Mouse (Mus musculus): ENCODE measurements around the gene Gjc1. TPM values are rescaled to one million over a fixed set of nuclear protein-coding genes. Genes with fewer than 3 reads are reported as not detected.

Gene Gjc1
- total RNA-seq, 1 experiment: 74.8 TPM

- H3K4me1 ChIP-seq (ENCODE audit: control insufficient read depth in 2 of 2, insufficient read depth in 2 of 2, low read length in 2 of 2, poor library complexity in 1 of 2): peaks cover 3 to 13% of the 10 kb centered on the region in 2 experiments
Observed at GRCm38 (mm10) chr11:102771916-102772714, 47.4 kb downstream of the Gjc1 start.

GRCm38 (mm10) chr11:102770662-102771435 lies 48.7 kb downstream of the Gjc1 start:
- no peak for DNase-seq (ENCODE audit: low read depth, low spot score)
- in situ Hi-C loops (cut with MboI; ENCODE audit: low sequenced_read_pairs in 2 of 2, unreplicated experiment in 2 of 2): no loop called here
- Histone ChIP-seq H3K36me3 (ENCODE audit: control insufficient read depth, insufficient read depth, low read length, poor library complexity, severe bottlenecking) (no peaks in the 10 kb centered on the region), H3K9me3 (ENCODE audit: control insufficient read depth, insufficient read depth, low read depth, low read length) (no peaks in the 10 kb centered on the region), H3K27ac (ENCODE audit: insufficient read depth, low read depth, low read length, poor library complexity, severe bottlenecking) (no peak overlapping the region), H3K9ac (ENCODE audit: insufficient read depth, low read depth, low read length, poor library complexity, severe bottlenecking) (no peak overlapping the region), H3K4me1 (ENCODE audit: control insufficient read depth in 2 of 2, insufficient read depth in 2 of 2, low read length in 2 of 2, poor library complexity in 1 of 2) (peaks cover 3 to 13% of the 10 kb centered on the region in 2 experiments), H3K4me3 (ENCODE audit: insufficient read depth in 1 of 2, low read depth in 1 of 2, low read length in 2 of 2, poor library complexity in 1 of 2, severe bottlenecking in 1 of 2) (no peak overlapping the region)
- no peak for TF ChIP-seq ZNF384 (IDR thresholded peaks at IDR 0.05; ENCODE audit: low read depth, low read length)
- TF ChIP-seq CHD2 (IDR thresholded peaks at IDR 0.05; ENCODE audit: low read depth, low read length): no peak
- TF ChIP-seq HCFC1 (IDR thresholded peaks at IDR 0.05; ENCODE audit: borderline replicate concordance, insufficient read depth, low read length): no peak
- TF ChIP-seq MAFK (IDR thresholded peaks at IDR 0.05; ENCODE audit: insufficient read depth, low read depth, low read length): no peak
- TF ChIP-seq ZC3H11A (IDR thresholded peaks at IDR 0.05; ENCODE audit: borderline replicate concordance, low read depth, low read length): no peak

More at GRCm38 (mm10) chr11:102771916-102772714, 47.4 kb downstream of the Gjc1 start:
- Histone ChIP-seq H3K4me3 (ENCODE audit: insufficient read depth in 1 of 2, low read depth in 1 of 2, low read length in 2 of 2, poor library complexity in 1 of 2, severe bottlenecking in 1 of 2) (no peak overlapping the region), H3K9me3 (ENCODE audit: control insufficient read depth, insufficient read depth, low read depth, low read length) (no peaks in the 10 kb centered on the region), H3K36me3 (ENCODE audit: control insufficient read depth, insufficient read depth, low read length, poor library complexity, severe bottlenecking) (peaks cover 7% of the 10 kb centered on the region; the same call in 1 of the 2 replicates), H3K27ac (ENCODE audit: insufficient read depth, low read depth, low read length, poor library complexity, severe bottlenecking) (no peak overlapping the region), H3K9ac (ENCODE audit: insufficient read depth, low read depth, low read length, poor library complexity, severe bottlenecking) (no peak overlapping the region)
- in situ Hi-C loops (cut with MboI; ENCODE audit: low sequenced_read_pairs in 2 of 2, unreplicated experiment in 2 of 2): no loop called here
- no peak for DNase-seq (ENCODE audit: low read depth, low spot score)
- TF ChIP-seq CHD2 (IDR thresholded peaks at IDR 0.05; ENCODE audit: low read depth, low read length): no peak
- no peak for TF ChIP-seq ZNF384 (IDR thresholded peaks at IDR 0.05; ENCODE audit: low read depth, low read length)
- no peak for TF ChIP-seq MAFK (IDR thresholded peaks at IDR 0.05; ENCODE audit: insufficient read depth, low read depth, low read length)
- no peak for TF ChIP-seq ZC3H11A (IDR thresholded peaks at IDR 0.05; ENCODE audit: borderline replicate concordance, low read depth, low read length)
- TF ChIP-seq HCFC1 (IDR thresholded peaks at IDR 0.05; ENCODE audit: borderline replicate concordance, insufficient read depth, low read length): no peak

GRCm38 (mm10) chr11:102769993-102770661 lies 49.4 kb downstream of the Gjc1 start:
- H3K9ac ChIP-seq (ENCODE audit: insufficient read depth, low read depth, low read length, poor library complexity, severe bottlenecking): no peak overlapping the region
- H3K4me3 ChIP-seq (ENCODE audit: insufficient read depth in 1 of 2, low read depth in 1 of 2, low read length in 2 of 2, poor library complexity in 1 of 2, severe bottlenecking in 1 of 2): no peak overlapping the region
- in situ Hi-C loops (cut with MboI; ENCODE audit: low sequenced_read_pairs in 2 of 2, unreplicated experiment in 2 of 2): no loop called here
- H3K9me3 ChIP-seq (ENCODE audit: control insufficient read depth, insufficient read depth, low read depth, low read length): no peaks in the 10 kb centered on the region
- H3K36me3 ChIP-seq (ENCODE audit: control insufficient read depth, insufficient read depth, low read length, poor library complexity, severe bottlenecking): no peaks in the 10 kb centered on the region
- no peak overlapping the region for H3K27ac ChIP-seq (ENCODE audit: insufficient read depth, low read depth, low read length, poor library complexity, severe bottlenecking)
- DNase-seq (ENCODE audit: low read depth, low spot score): no peak
- peaks cover 2 to 12% of the 10 kb centered on the region in 2 experiments for H3K4me1 ChIP-seq (ENCODE audit: control insufficient read depth in 2 of 2, insufficient read depth in 2 of 2, low read length in 2 of 2, poor library complexity in 1 of 2)
- no peak for TF ChIP-seq ZNF384 (IDR thresholded peaks at IDR 0.05; ENCODE audit: low read depth, low read length)
- TF ChIP-seq ZC3H11A (IDR thresholded peaks at IDR 0.05; ENCODE audit: borderline replicate concordance, low read depth, low read length): no peak
- TF ChIP-seq CHD2 (IDR thresholded peaks at IDR 0.05; ENCODE audit: low read depth, low read length): no peak
- no peak for TF ChIP-seq HCFC1 (IDR thresholded peaks at IDR 0.05; ENCODE audit: borderline replicate concordance, insufficient read depth, low read length)
- TF ChIP-seq MAFK (IDR thresholded peaks at IDR 0.05; ENCODE audit: insufficient read depth, low read depth, low read length): no peak

GRCm38 (mm10) chr11:102769141-102769540 lies 50.4 kb downstream of the Gjc1 start:
- H3K4me1 ChIP-seq (ENCODE audit: control insufficient read depth in 2 of 2, insufficient read depth in 2 of 2, low read length in 2 of 2, poor library complexity in 1 of 2): peaks cover 2 to 9% of the 10 kb centered on the region in 2 experiments; a peak in 3 of 4 replicates
- no peak for DNase-seq (ENCODE audit: low read depth, low spot score)
- H3K9me3 ChIP-seq (ENCODE audit: control insufficient read depth, insufficient read depth, low read depth, low read length): no peaks in the 10 kb centered on the region
- in situ Hi-C loops (cut with MboI; ENCODE audit: low sequenced_read_pairs in 2 of 2, unreplicated experiment in 2 of 2): no loop called here
- no peak overlapping the region for H3K4me3 ChIP-seq (ENCODE audit: insufficient read depth in 1 of 2, low read depth in 1 of 2, low read length in 2 of 2, poor library complexity in 1 of 2, severe bottlenecking in 1 of 2)
- no peak overlapping the region for H3K27ac ChIP-seq (ENCODE audit: insufficient read depth, low read depth, low read length, poor library complexity, severe bottlenecking)
- no peak overlapping the region for H3K9ac ChIP-seq (ENCODE audit: insufficient read depth, low read depth, low read length, poor library complexity, severe bottlenecking)
- no peaks in the 10 kb centered on the region for H3K36me3 ChIP-seq (ENCODE audit: control insufficient read depth, insufficient read depth, low read length, poor library complexity, severe bottlenecking)
- TF ChIP-seq ZNF384 (IDR thresholded peaks at IDR 0.05; ENCODE audit: low read depth, low read length) (no peak), HCFC1 (IDR thresholded peaks at IDR 0.05; ENCODE audit: borderline replicate concordance, insufficient read depth, low read length) (no peak), CHD2 (IDR thresholded peaks at IDR 0.05; ENCODE audit: low read depth, low read length) (no peak), MAFK (IDR thresholded peaks at IDR 0.05; ENCODE audit: insufficient read depth, low read depth, low read length) (no peak), ZC3H11A (IDR thresholded peaks at IDR 0.05; ENCODE audit: borderline replicate concordance, low read depth, low read length) (no peak)

All from ES-E14 (cell line).